Mouse (Mus musculus): Measurements from ENCODE around the gene Tex19.1. TPM values are rescaled to one million over a fixed set of nuclear protein-coding genes. Genes with fewer than 3 reads are reported as not detected.

Tex19.1 gene
- polyA plus RNA-seq, 1 experiment from 2014 or later = not detected

Other genes with a start within 250 kb of the Tex19.1 start
- 4.7 and 5.6 TPM in 2 replicates for gene Ccdc57, start 213.3 kb upstream of the Tex19.1 start, polyA plus RNA-seq (2016; fragmentation: Nextera tagmentation; extraction: Ambion mirVana)
- 31.8 and 38.4 TPM in 2 replicates for gene Slc16a3, start 197.7 kb upstream of the Tex19.1 start, polyA plus RNA-seq (2016; fragmentation: Nextera tagmentation; extraction: Ambion mirVana)
- gene Csnk1d, start 154.8 kb upstream of the Tex19.1 start, polyA plus RNA-seq (2016; fragmentation: Nextera tagmentation; extraction: Ambion mirVana) = 157 TPM in 2 replicates
- gene Cd7, start 106.7 kb upstream of the Tex19.1 start, polyA plus RNA-seq (2016; fragmentation: Nextera tagmentation; extraction: Ambion mirVana) = 0.34 and 0.47 TPM in 2 replicates
- not detected in 2 replicates for gene Sectm1b, start 82.6 kb upstream of the Tex19.1 start, polyA plus RNA-seq (2016; fragmentation: Nextera tagmentation; extraction: Ambion mirVana)
- gene Sectm1a, start 64.9 kb upstream of the Tex19.1 start, polyA plus RNA-seq (2016; fragmentation: Nextera tagmentation; extraction: Ambion mirVana) = not detected in 2 replicates
- not detected in 2 replicates for gene Tex19.2, start 27.5 kb upstream of the Tex19.1 start, polyA plus RNA-seq (2016; fragmentation: Nextera tagmentation; extraction: Ambion mirVana)
- gene Uts2r, start 14.1 kb downstream of the Tex19.1 start, polyA plus RNA-seq (2016; fragmentation: Nextera tagmentation; extraction: Ambion mirVana) = 0.25 and 0.46 TPM in 2 replicates
- gene Hexdc, start 58.3 kb downstream of the Tex19.1 start, polyA plus RNA-seq (2016; fragmentation: Nextera tagmentation; extraction: Ambion mirVana) = 12.2 and 13.1 TPM in 2 replicates
- 18.2 and 19.7 TPM in 2 replicates for gene Ogfod3, start 58.6 kb downstream of the Tex19.1 start, polyA plus RNA-seq (2016; fragmentation: Nextera tagmentation; extraction: Ambion mirVana)
- 41.2 and 42.1 TPM in 2 replicates for gene Cybc1, start 83.2 kb downstream of the Tex19.1 start, polyA plus RNA-seq (2016; fragmentation: Nextera tagmentation; extraction: Ambion mirVana)
- gene Narf, start 91.1 kb downstream of the Tex19.1 start, polyA plus RNA-seq (2016; fragmentation: Nextera tagmentation; extraction: Ambion mirVana) = 90.2 and 96.2 TPM in 2 replicates
- 15.2 and 15.3 TPM in 2 replicates for gene Foxk2, start 113.8 kb downstream of the Tex19.1 start, polyA plus RNA-seq (2016; fragmentation: Nextera tagmentation; extraction: Ambion mirVana)
- gene Wdr45b, start 208.3 kb downstream of the Tex19.1 start, polyA plus RNA-seq (2016; fragmentation: Nextera tagmentation; extraction: Ambion mirVana) = 88.8 and 91.2 TPM in 2 replicates
- 6.4 and 6.6 TPM in 2 replicates for gene Rab40b, start 242.1 kb downstream of the Tex19.1 start, polyA plus RNA-seq (2016; fragmentation: Nextera tagmentation; extraction: Ambion mirVana)

Data from neural tube, embryonic 12.5 days (tissue).